Mouse (Mus musculus): ENCODE measurements at regions not wholly inside any gene's neighbourhood (a gene's known extent, or its start where the extent isn't known, plus 50 kb on each side); places are given as distances from the start of the nearest gene placed in this dataset.
A peak's percentile ranks its signal among the peaks of the same experiment; 100 is the strongest.

- no peak for DNase-seq (ENCODE audit: low spot score)
Observed at GRCm38 (mm10) chr16:76591956-76592768, 218.5 kb upstream of the Nrip1 start.

- DNase-seq (ENCODE audit: low spot score): no peak
Observed at GRCm38 (mm10) chr16:76589791-76590190, 216.2 kb upstream of the Nrip1 start.

GRCm38 (mm10) chr16:76577206-76577605 is 203.6 kb upstream of the Nrip1 start:
- no peak for DNase-seq (ENCODE audit: low spot score)

GRCm38 (mm10) chr16:76575281-76575680 is 201.7 kb upstream of the Nrip1 start:
- no peak for DNase-seq (ENCODE audit: low spot score)

- DNase-seq (ENCODE audit: low spot score): peak; percentile 73
Observed at GRCm38 (mm10) chr16:76566220-76566619, 192.6 kb upstream of the Nrip1 start.

- DNase-seq (ENCODE audit: low spot score): no peak
Observed at GRCm38 (mm10) chr16:76554846-76555245, 181.2 kb upstream of the Nrip1 start.

GRCm38 (mm10) chr16:76549628-76550027 is 176.0 kb upstream of the Nrip1 start:
- no peak for DNase-seq (ENCODE audit: low spot score)

- DNase-seq (ENCODE audit: low spot score): no peak
Observed at GRCm38 (mm10) chr16:76547087-76547486, 173.5 kb upstream of the Nrip1 start.

- DNase-seq (ENCODE audit: low spot score): no peak
Observed at GRCm38 (mm10) chr16:76546632-76547031, 173.0 kb upstream of the Nrip1 start.

- no peak for DNase-seq (ENCODE audit: low spot score)
Observed at GRCm38 (mm10) chr16:76545942-76546341, 172.3 kb upstream of the Nrip1 start.

GRCm38 (mm10) chr16:76544972-76545371 is 171.3 kb upstream of the Nrip1 start:
- DNase-seq (ENCODE audit: low spot score): no peak

GRCm38 (mm10) chr16:76540964-76541363 is 167.3 kb upstream of the Nrip1 start:
- peak; percentile 15 for DNase-seq (ENCODE audit: low spot score)

- DNase-seq (ENCODE audit: low spot score): peak; percentile 37
Observed at GRCm38 (mm10) chr16:76540328-76540923, 166.8 kb upstream of the Nrip1 start.

GRCm38 (mm10) chr16:76539669-76540068 is 166.0 kb upstream of the Nrip1 start:
- DNase-seq (ENCODE audit: low spot score): peak; percentile 90

GRCm38 (mm10) chr16:76537871-76538270 is 164.2 kb upstream of the Nrip1 start:
- no peak for DNase-seq (ENCODE audit: low spot score)

- DNase-seq (ENCODE audit: low spot score): no peak
Observed at GRCm38 (mm10) chr16:76532928-76533217, 159.2 kb upstream of the Nrip1 start.

- peak; percentile 52 for DNase-seq (ENCODE audit: low spot score)
Observed at GRCm38 (mm10) chr16:76532142-76532927, 158.7 kb upstream of the Nrip1 start.

- no peak for DNase-seq (ENCODE audit: low spot score)
Observed at GRCm38 (mm10) chr16:76530886-76531285, 157.3 kb upstream of the Nrip1 start.

GRCm38 (mm10) chr16:76529613-76530012 is 156.0 kb upstream of the Nrip1 start:
- DNase-seq (ENCODE audit: low spot score): no peak

- no peak for DNase-seq (ENCODE audit: low spot score)
Observed at GRCm38 (mm10) chr16:76527106-76527949, 153.7 kb upstream of the Nrip1 start.

- no peak for DNase-seq (ENCODE audit: low spot score)
Observed at GRCm38 (mm10) chr16:76525563-76525962, 151.9 kb upstream of the Nrip1 start.

- no peak for DNase-seq (ENCODE audit: low spot score)
Observed at GRCm38 (mm10) chr16:76524921-76525320, 151.3 kb upstream of the Nrip1 start.
